In the genomic region with DNA sequence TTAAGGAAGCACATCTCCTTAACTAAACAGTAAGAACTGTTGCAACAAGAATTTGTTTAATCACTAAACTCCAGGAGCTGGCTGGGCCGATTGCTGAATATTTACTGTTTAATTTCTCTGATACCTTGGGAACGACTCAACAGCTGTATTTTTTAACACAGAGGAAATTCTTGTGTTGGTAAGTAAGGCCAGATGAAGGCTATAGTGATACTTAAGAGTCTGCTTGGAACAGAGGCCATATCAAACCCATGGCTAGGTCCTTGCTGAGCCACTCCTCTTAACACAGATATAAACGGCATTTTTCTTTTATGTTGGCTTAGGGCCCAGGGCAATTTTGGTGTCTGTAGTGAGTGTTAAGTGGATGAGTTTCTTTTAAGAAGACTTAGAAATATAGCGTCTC, we compare ENCODE assay signal across 25 mouse cellular contexts. TPM values are rescaled to one million over a fixed set of nuclear protein-coding genes. Genes with fewer than 3 reads are reported as not detected.
DNase-seq lines count a peak whose midpoint lies in the region; ATAC-seq and TF ChIP-seq lines count a peak whose summit lies in the region.
"Had no signal": no experiment of that assay in that cellular context is flagged by ENCODE, and none has a peak within 500 bp of the region (broad histone marks: within the 10 kb centered on the region; RNA-seq: fewer than 3 reads in every experiment).

No protein-coding gene starts in this region.

- H3K27me3 ChIP-seq in intestine, embryonic 16.5 days (replicated peaks; ENCODE audit: control insufficient read depth, insufficient read depth, low read length), result peaks cover 4% of the 10 kb centered on the region; the same call in 1 of the 2 replicates
- peaks cover 3% of the 10 kb centered on the region for H3K27me3 ChIP-seq in intestine, embryonic 15.5 days (replicated peaks)
- 0 out of 2 replicates have a peak, but pooled peaks cover 5% of the 10 kb centered on the region for H3K27me3 ChIP-seq in lung, embryonic 14.5 days (ENCODE audit: insufficient read depth, low read length)
- H3K27me3 ChIP-seq: embryonic facial prominence, embryonic 15.5 days had no signal

- no peaks in the 10 kb centered on the region for H3K36me3 ChIP-seq in intestine, embryonic 16.5 days (ENCODE audit: control insufficient read depth, insufficient read depth, low read length)
- no peaks in the 10 kb centered on the region for H3K36me3 ChIP-seq in intestine, embryonic 15.5 days
- H3K36me3 ChIP-seq in lung, embryonic 14.5 days (ENCODE audit: insufficient read depth), result no peaks in the 10 kb centered on the region
- H3K36me3 ChIP-seq: embryonic facial prominence, embryonic 15.5 days; forebrain, embryonic 12.5 days; heart, embryonic 10.5 days; hindbrain, embryonic 10.5 days had no signal

- no peak overlapping the region for H3K4me3 ChIP-seq in intestine, embryonic 16.5 days (ENCODE audit: low read length)
- no peak overlapping the region for H3K4me3 ChIP-seq in intestine, embryonic 15.5 days (replicated peaks)
- H3K4me3 ChIP-seq in lung, embryonic 14.5 days (ENCODE audit: low read depth, low read length), result no peak overlapping the region
- H3K4me3 ChIP-seq: embryonic facial prominence, embryonic 15.5 days; forebrain, embryonic 12.5 days; heart, embryonic 10.5 days; hindbrain, embryonic 10.5 days had no signal

- no peak overlapping the region for H3K27ac ChIP-seq in intestine, embryonic 16.5 days (ENCODE audit: low read length)
- no peak overlapping the region for H3K27ac ChIP-seq in intestine, embryonic 15.5 days
- H3K27ac ChIP-seq in lung, embryonic 14.5 days (ENCODE audit: low read depth), result no peak overlapping the region
- H3K27ac ChIP-seq: embryonic facial prominence, embryonic 15.5 days; forebrain, embryonic 12.5 days; heart, embryonic 10.5 days; hindbrain, embryonic 10.5 days had no signal

- peak; percentile 80 for DNase-seq in lung, embryonic 14.5 days
- DNase-seq in lung, adult 18-20 months, result no peak
- DNase-seq in lung, postnatal 36 days, result peak; percentile 44
- DNase-seq in lung, postnatal 4 days, result no peak
- peak; percentile 37 for DNase-seq in induced T-regulatory cell, adult 2 months (ENCODE audit: low read depth)
- DNase-seq: adrenal gland, postnatal 10 days; cerebellum, adult 11 months; cerebellum, adult 8-10 months; cerebellum, postnatal 14 days; embryo, embryonic 11 days; gastrocnemius, postnatal 10 days; heart, adult 18-20 months had no signal

- H3K9me3 ChIP-seq in intestine, embryonic 16.5 days (ENCODE audit: control insufficient read depth, low read length), result no peaks in the 10 kb centered on the region
- no peaks in the 10 kb centered on the region for H3K9me3 ChIP-seq in intestine, embryonic 15.5 days
- H3K9me3 ChIP-seq in lung, embryonic 14.5 days (ENCODE audit: low read depth, low read length), result no peaks in the 10 kb centered on the region
- H3K9me3 ChIP-seq: embryonic facial prominence, embryonic 15.5 days; forebrain, embryonic 12.5 days; heart, embryonic 10.5 days; hindbrain, embryonic 10.5 days had no signal

- no peak overlapping the region for H3K9ac ChIP-seq in intestine, embryonic 16.5 days (ENCODE audit: low read depth, low read length)
- no peak overlapping the region for H3K9ac ChIP-seq in intestine, embryonic 15.5 days
- no peak overlapping the region for H3K9ac ChIP-seq in lung, embryonic 14.5 days
- H3K9ac ChIP-seq: embryonic facial prominence, embryonic 15.5 days; forebrain, embryonic 12.5 days had no signal

- WGBS in intestine, embryonic 16.5 days, result 42% methylated on average over 4 of the region's 4 CpGs
- WGBS in intestine, embryonic 15.5 days, result 30% methylated on average over 4 of the region's 4 CpGs
- 17% methylated on average over 4 of the region's 4 CpGs for WGBS in lung, embryonic 14.5 days

- H3K4me2 ChIP-seq in intestine, embryonic 16.5 days (ENCODE audit: low read depth, low read length), result no peak overlapping the region
- no peak overlapping the region for H3K4me2 ChIP-seq in intestine, embryonic 15.5 days (replicated peaks)
- H3K4me2 ChIP-seq in lung, embryonic 14.5 days, result no peak overlapping the region
- H3K4me2 ChIP-seq: embryonic facial prominence, embryonic 15.5 days; forebrain, embryonic 12.5 days had no signal

- H3K4me1 ChIP-seq in intestine, embryonic 16.5 days (ENCODE audit: control insufficient read depth, insufficient read depth, low read length), result no peaks in the 10 kb centered on the region; the same call in none of the 2 replicates
- no peaks in the 10 kb centered on the region; the same call in 1 of the 2 replicates for H3K4me1 ChIP-seq in intestine, embryonic 15.5 days (replicated peaks)
- 0 out of 2 replicates have a peak, but pooled peaks cover 2% of the 10 kb centered on the region for H3K4me1 ChIP-seq in lung, embryonic 14.5 days (ENCODE audit: insufficient read depth)
- H3K4me1 ChIP-seq: heart, embryonic 10.5 days had no signal

- no peak for TF ChIP-seq CTCF in lung, embryonic 14.5 days (IDR thresholded peaks at IDR 0.05; ENCODE audit: low read depth)

- ATAC-seq in intestine, embryonic 16.5 days, result peak; percentile 33; the same call in 1 of the 2 replicates
- no peak; the same call in 1 of the 2 replicates for ATAC-seq in intestine, embryonic 15.5 days
- peak; percentile 82 for ATAC-seq in lung, embryonic 14.5 days (ENCODE audit: insufficient read depth)
- no peak for ATAC-seq in erythroblast, adult 5-6 weeks (replicated peaks; ENCODE audit: low FRiP score, poor library complexity, severe bottlenecking)
- ATAC-seq: forebrain, embryonic 16.5 days had no signal

RNA-seq across cellular contexts. Expression of gene Fam169b, which starts 3.1 kb away (rescaled TPM):
- polyA plus RNA-seq in intestine, embryonic 16.5 days (2015; fragmentation: Nextera tagmentation; extraction: Ambion mirVana), result 0.33 and 0.42 TPM in 2 replicates
- polyA plus RNA-seq in intestine, embryonic 15.5 days (2015; fragmentation: Nextera tagmentation; extraction: Ambion mirVana), result 0.21 and 0.25 TPM in 2 replicates
- 0.54 and 1.5 TPM in 2 replicates for polyA plus RNA-seq in lung, embryonic 14.5 days (2014; fragmentation: Nextera tagmentation; extraction: Ambion mirVana)
- total RNA-seq in erythroblast, adult 5-6 weeks (2015; ENCODE audit: low replicate concordance), result not detected in 2 replicates
- 0.60 TPM in 1 of 2 replicates, not detected in the other for total RNA-seq in erythroblast, adult 5-6 weeks (2017; ENCODE audit: low replicate concordance)
- total RNA-seq: MEL had no signal
- polyA plus RNA-seq: forebrain, embryonic 16.5 days had no signal

RNA-seq across cellular contexts. Expression of gene Pgpep1l, which starts 6.5 kb away (rescaled TPM):
- not detected in 2 replicates for polyA plus RNA-seq in intestine, embryonic 16.5 days (2015; fragmentation: Nextera tagmentation; extraction: Ambion mirVana)
- polyA plus RNA-seq in intestine, embryonic 15.5 days (2015; fragmentation: Nextera tagmentation; extraction: Ambion mirVana), result not detected in 2 replicates
- polyA plus RNA-seq in lung, embryonic 14.5 days (2014; fragmentation: Nextera tagmentation; extraction: Ambion mirVana), result not detected in 2 replicates
- not detected in 2 replicates for total RNA-seq in erythroblast, adult 5-6 weeks (2015; ENCODE audit: low replicate concordance)
- not detected in 2 replicates for total RNA-seq in erythroblast, adult 5-6 weeks (2017; ENCODE audit: low replicate concordance)
- total RNA-seq: common myeloid progenitor, adult 5-6 weeks; heart, adult 18-20 months; heart, postnatal 25 days; MEL had no signal
- polyA plus RNA-seq: C2C12; embryonic facial prominence, embryonic 11.5 days; embryonic facial prominence, embryonic 15.5 days; forebrain, embryonic 12.5 days; forebrain, embryonic 16.5 days; heart, embryonic 10.5 days; hindbrain, embryonic 10.5 days had no signal

Comparison
In these comparisons a context has a peak if more than half of its experiments do, and no peak if none do; other contexts are left out.
1. ATAC-seq: peak in intestine, embryonic 16.5 days (single experiment) and lung, embryonic 14.5 days (single experiment); none in intestine, embryonic 15.5 days (single experiment) and erythroblast, adult 5-6 weeks (single experiment).
2. DNase-seq: peak in lung, embryonic 14.5 days (single experiment), lung, postnatal 36 days (single experiment) and induced T-regulatory cell, adult 2 months (single experiment); none in lung, adult 18-20 months (0 of 2) and lung, postnatal 4 days (0 of 2).